Mouse (Mus musculus) spleen, adult 12 weeks (tissue): ENCODE data around the gene Atp5g2.
"Not testable (repeated sequence)": the region's sequence is repeated elsewhere in the genome, so short reads cannot be mapped to it uniquely, and the experiment has no call there.

Experiments
- DNase-seq: peaks from one replicate; pipeline ENCODE4 v3.0.0; 2022; ENCODE audit warnings: low spot score

Atp5g2 gene

GRCm38 (mm10) chr15:102669571-102669970 lies 2.6 kb downstream of the Atp5g2 start:
- no peak for DNase-seq

GRCm38 (mm10) chr15:102665494-102665893 lies 6.7 kb downstream of the Atp5g2 start:
- peak; percentile 27 for DNase-seq

- DNase-seq = no peak
Measured at GRCm38 (mm10) chr15:102663825-102664224, 8.3 kb downstream of the Atp5g2 start.

GRCm38 (mm10) chr15:102662601-102663000 lies 9.6 kb downstream of the Atp5g2 start:
- DNase-seq = not testable (repeated sequence)

GRCm38 (mm10) chr15:102657926-102658381 lies 14.2 kb downstream of the Atp5g2 start:
- DNase-seq = no peak

GRCm38 (mm10) chr15:102656658-102657057 lies 15.5 kb downstream of the Atp5g2 start:
- no peak for DNase-seq

GRCm38 (mm10) chr15:102651928-102652660 lies 20.1 kb downstream of the Atp5g2 start:
- not testable (repeated sequence) for DNase-seq

GRCm38 (mm10) chr15:102651107-102651506 lies 21.0 kb downstream of the Atp5g2 start:
- no peak for DNase-seq

- no peak for DNase-seq
Measured at GRCm38 (mm10) chr15:102635817-102636216, 36.3 kb downstream of the Atp5g2 start.

- DNase-seq = no peak
Measured at GRCm38 (mm10) chr15:102634684-102635083, 37.5 kb downstream of the Atp5g2 start.

GRCm38 (mm10) chr15:102625687-102626055 lies 46.5 kb downstream of the Atp5g2 start:
- no peak for DNase-seq

- peak; percentile 99 for DNase-seq
Measured at GRCm38 (mm10) chr15:102624970-102625686, 47.0 kb downstream of the Atp5g2 start, which contains the start of the genes Gm28047 and Atf7. Gene Gm28047 (minus strand): TSS chr15:102625067. Gene Atf7 (minus strand): TSS chr15:102625464.

- peak; percentile 6 for DNase-seq
Measured at GRCm38 (mm10) chr15:102624291-102624969, 47.7 kb downstream of the Atp5g2 start.

GRCm38 (mm10) chr15:102623121-102623520 lies 49.0 kb downstream of the Atp5g2 start:
- DNase-seq = no peak

GRCm38 (mm10) chr15:102622536-102622935 lies 49.6 kb downstream of the Atp5g2 start:
- no peak for DNase-seq

GRCm38 (mm10) chr15:102620765-102621164 lies 51.4 kb downstream of the Atp5g2 start:
- no peak for DNase-seq

- DNase-seq = no peak
Measured at GRCm38 (mm10) chr15:102619486-102619885, 52.7 kb downstream of the Atp5g2 start.

GRCm38 (mm10) chr15:102617654-102618053 lies 54.5 kb downstream of the Atp5g2 start:
- DNase-seq = no peak

- no peak for DNase-seq
Measured at GRCm38 (mm10) chr15:102616174-102616573, 56.0 kb downstream of the Atp5g2 start.

- no peak for DNase-seq
Measured at GRCm38 (mm10) chr15:102614224-102614623, 57.9 kb downstream of the Atp5g2 start.

GRCm38 (mm10) chr15:102612966-102613365 lies 59.2 kb downstream of the Atp5g2 start:
- no peak for DNase-seq
